Mouse (Mus musculus) E14TG2a.4 (cell line): ENCODE results near the gene Rmdn3.

Source experiments
- CTCF ChIP-seq: conservative IDR thresholded peaks from 2 replicates; pipeline ENCODE4 v1.5.1; 2014; ENCODE audit warnings: low read length
- NANOG ChIP-seq: IDR thresholded peaks from 2 replicates; pipeline ENCODE4 v1.6.1; 2014; ENCODE audit warnings: borderline replicate concordance, low read length, mixed read lengths
- POU5F1 ChIP-seq: IDR thresholded peaks from 2 replicates; pipeline ENCODE4 v1.6.1; 2014; ENCODE audit warnings: low read length, borderline replicate concordance

DNA sequence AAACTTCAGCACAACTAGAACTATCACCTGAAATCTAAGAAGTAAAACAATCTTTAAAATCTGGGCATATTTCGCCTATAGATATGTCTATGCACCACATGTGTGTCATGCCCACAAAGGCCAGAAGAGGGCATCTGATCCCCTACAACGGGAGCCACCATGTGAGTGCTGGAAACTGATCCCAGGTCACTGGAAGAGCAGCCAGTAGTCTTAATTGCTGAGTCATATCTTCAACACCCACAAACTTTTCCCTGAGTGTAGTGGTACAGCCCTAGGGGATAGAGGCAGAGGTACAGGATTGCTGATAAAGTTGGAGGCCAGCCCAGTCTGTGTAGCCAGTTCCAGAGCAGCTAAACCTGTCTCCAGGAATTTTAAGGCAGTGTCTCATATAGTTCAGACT is 11.6 kb downstream of the Rmdn3 start:
- peak; percentile 65 for TF ChIP-seq CTCF
- no peak for TF ChIP-seq NANOG
- TF ChIP-seq POU5F1: no peak
